Mouse (Mus musculus) C2C12 (cell line): ENCODE results near the gene Plekhd1.

Experiments used
- CTCF ChIP-seq: IDR thresholded peaks from one replicate; pipeline ENCODE4 v1.5.1; 2011; ENCODE audit not compliant: control insufficient read depth, insufficient read depth, insufficient read length
- MYOD1 ChIP-seq: IDR thresholded peaks from one replicate; pipeline ENCODE4 v1.6.1; 2011; ENCODE audit warnings: low read depth; ENCODE audit not compliant: control insufficient read depth, insufficient read length

- peak; percentile 97 for TF ChIP-seq CTCF
- no peak for TF ChIP-seq MYOD1
Measured at GRCm38 (mm10) chr12:80769697-80770096, 77.3 kb downstream of the Plekhd1 start.
